Mouse (Mus musculus) limb, embryonic 15.5 days (tissue): ENCODE measurements around the gene Gm20388. TPM values are rescaled to one million over a fixed set of nuclear protein-coding genes. Genes with fewer than 3 reads are reported as not detected.

Source experiments
- ATAC-seq: fragments of 200-750 bp; cut with Nextera tagmentation; 2 replicates; pipeline ENCODE4 v1.8.0; 2017; ENCODE audit warnings: low read depth, moderate TSS enrichment; ENCODE audit not compliant: insufficient number of reproducible peaks, low FRiP score, low TSS enrichment
- H3K27ac ChIP-seq: fragments of 300-500 bp; sonication (generic); 2 replicates; pipeline ENCODE4 v1.5.1; 2015; ENCODE audit warnings: moderate library complexity, mild to moderate bottlenecking, inconsistent platforms
- H3K27me3 ChIP-seq: fragments of 300-500 bp; sonication (generic); 2 replicates; pipeline ENCODE4 v1.6.1; 2015; ENCODE audit warnings: inconsistent platforms
- H3K36me3 ChIP-seq: fragments of 300-500 bp; sonication (generic); 2 replicates; pipeline ENCODE4 v1.6.1; 2015; ENCODE audit warnings: inconsistent platforms
- H3K4me1 ChIP-seq: fragments of 300-500 bp; sonication (generic); 2 replicates; pipeline ENCODE4 v1.6.1; 2015; ENCODE audit warnings: inconsistent platforms
- H3K4me2 ChIP-seq: fragments of 300-500 bp; sonication (generic); 2 replicates; pipeline ENCODE4 v1.6.1; 2015; ENCODE audit warnings: mild to moderate bottlenecking, inconsistent platforms
- H3K4me3 ChIP-seq: fragments of 300-500 bp; sonication (generic); 2 replicates; pipeline ENCODE4 v1.5.1; 2015; ENCODE audit warnings: mild to moderate bottlenecking, inconsistent platforms
- H3K9ac ChIP-seq: fragments of 300-500 bp; sonication (generic); 2 replicates; pipeline ENCODE4 v1.6.1; 2015; ENCODE audit warnings: inconsistent platforms
- H3K9me3 ChIP-seq: fragments of 300-500 bp; sonication (generic); 2 replicates; pipeline ENCODE4 v1.6.1; 2016; ENCODE audit warnings: inconsistent platforms
- WGBS: fragments of 180-500 bp; shearing (Covaris S2); methylation state at CpG from one replicate; pipeline ENCODE4 v1.1.7; 2015; 5-methylcytosine and 5-hydroxymethylcytosine counted together
- polyA plus RNA-seq: library from polyadenylated mRNA; unstranded; fragments of >200 nt; fragmentation: Nextera tagmentation; extraction: Ambion mirVana; gene quantifications from 2 replicates; pipeline ENCODE4 v1.2.1, GENCODE M21; 2015

The Gm20388 gene
- polyA plus RNA-seq, 1 experiment from 2014 or later = 4.9 TPM

DNA sequence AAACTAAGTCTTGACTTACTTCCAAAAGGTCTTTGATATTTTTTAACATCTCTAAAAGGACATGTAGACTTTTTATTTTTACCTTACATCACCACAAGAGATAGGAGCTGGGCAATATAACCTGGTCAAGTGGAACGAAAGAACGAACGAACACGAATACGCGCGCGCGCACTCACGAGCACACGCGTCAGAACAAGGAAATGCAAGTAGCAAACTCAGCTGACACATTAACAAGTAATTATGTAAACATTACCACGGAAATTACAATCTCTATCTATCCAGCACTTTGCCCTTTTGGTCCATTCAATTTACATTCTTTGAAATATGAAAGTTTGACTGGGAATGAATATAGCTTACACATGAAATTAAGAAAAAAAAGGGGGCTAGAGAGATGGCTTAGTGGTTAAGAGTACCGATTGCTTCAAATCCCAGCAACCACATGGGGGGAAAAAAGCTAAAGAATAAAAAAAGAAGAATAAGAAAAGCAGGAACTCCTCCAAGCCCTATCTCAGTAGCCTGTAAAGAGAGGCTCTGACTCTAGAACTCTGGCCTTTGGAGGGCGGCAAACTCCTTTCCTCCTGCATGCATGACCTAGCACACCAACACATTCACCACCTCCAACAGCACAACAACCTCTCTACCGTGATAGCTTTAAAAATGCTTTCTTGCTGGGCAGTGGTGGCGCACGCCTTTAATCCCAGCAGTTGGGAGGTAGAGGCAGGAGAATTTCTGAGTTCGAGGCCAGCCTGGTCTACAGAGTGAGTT is 3072.7 kb downstream of the Gm20388 start:
- no peak overlapping the region for H3K27ac ChIP-seq
- no peak overlapping the region for H3K4me3 ChIP-seq
- H3K27me3 ChIP-seq = no peaks in the 10 kb centered on the region
- no peak for ATAC-seq
- no peaks in the 10 kb centered on the region for H3K9me3 ChIP-seq
- H3K4me2 ChIP-seq = no peak overlapping the region
- H3K9ac ChIP-seq = no peak overlapping the region
- peaks cover 34% of the 10 kb centered on the region for H3K4me1 ChIP-seq
- WGBS = 89% methylated on average over 19 of the region's 19 CpGs
- no peaks in the 10 kb centered on the region for H3K36me3 ChIP-seq

DNA sequence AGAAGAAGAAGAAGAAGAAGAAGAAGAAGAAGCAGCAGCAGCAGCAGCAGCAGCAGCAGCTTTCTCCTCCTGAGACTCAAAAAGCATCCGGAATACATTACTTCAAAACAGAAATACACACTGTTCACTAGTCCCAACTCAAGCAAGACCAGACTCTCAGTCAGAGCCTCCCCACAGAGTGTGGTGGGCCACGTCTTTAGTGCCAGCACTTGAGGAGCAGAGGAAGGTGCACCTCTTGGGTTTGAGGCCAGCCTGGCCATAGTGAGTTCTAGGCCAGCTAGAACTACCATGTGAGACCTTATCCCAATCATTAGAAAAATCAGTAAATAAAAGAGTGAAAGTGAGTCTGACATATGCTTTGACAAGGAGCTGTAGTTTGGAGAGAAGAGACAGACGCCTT is 3073.5 kb downstream of the Gm20388 start:
- H3K4me3 ChIP-seq = no peak overlapping the region
- peaks cover 31% of the 10 kb centered on the region for H3K4me1 ChIP-seq
- ATAC-seq = no peak
- no peaks in the 10 kb centered on the region for H3K36me3 ChIP-seq
- H3K27me3 ChIP-seq = no peaks in the 10 kb centered on the region
- 83% methylated on average over 3 of the region's 3 CpGs for WGBS
- H3K4me2 ChIP-seq = no peak overlapping the region
- no peak overlapping the region for H3K9ac ChIP-seq
- no peaks in the 10 kb centered on the region for H3K9me3 ChIP-seq
- H3K27ac ChIP-seq = no peak overlapping the region

DNA sequence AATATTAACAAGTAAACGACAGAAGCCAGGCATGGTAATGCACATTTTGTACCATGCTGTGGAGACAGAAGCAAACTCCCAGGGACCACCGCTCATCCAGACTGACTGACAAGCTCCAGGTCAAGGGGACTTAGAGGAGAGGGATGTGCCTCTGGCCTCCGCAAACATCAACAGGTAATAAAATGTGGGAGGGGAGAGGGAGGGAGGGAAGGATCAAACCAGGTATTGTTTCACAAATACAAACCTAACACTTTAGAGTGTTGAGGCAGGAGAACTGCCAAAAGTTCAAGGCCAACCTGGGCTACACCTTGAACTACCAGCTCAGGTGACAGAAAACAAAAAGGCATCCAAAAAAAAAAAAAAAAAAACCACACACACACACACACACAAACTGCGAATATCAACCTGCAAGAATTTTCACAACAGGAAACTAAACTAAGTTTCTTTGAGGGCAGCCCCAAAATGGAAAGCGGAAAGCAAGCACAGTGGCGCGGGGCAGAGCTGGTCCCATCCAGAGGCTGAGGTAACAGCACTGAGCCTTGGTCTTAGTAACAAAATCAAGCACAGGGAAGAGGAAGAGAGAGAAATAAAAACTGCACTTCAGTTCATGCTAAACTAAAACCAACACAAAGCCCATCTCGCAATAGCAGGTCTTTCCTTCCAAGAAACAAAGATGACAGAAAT is 3076.0 kb downstream of the Gm20388 start:
- H3K36me3 ChIP-seq = no peaks in the 10 kb centered on the region
- H3K9me3 ChIP-seq = no peaks in the 10 kb centered on the region
- 73% methylated on average over 8 of the region's 8 CpGs for WGBS
- H3K4me2 ChIP-seq = no peak overlapping the region
- H3K9ac ChIP-seq = no peak overlapping the region
- no peaks in the 10 kb centered on the region for H3K27me3 ChIP-seq
- H3K4me3 ChIP-seq = no peak overlapping the region
- ATAC-seq = no peak
- H3K27ac ChIP-seq = no peak overlapping the region
- peaks cover 12% of the 10 kb centered on the region for H3K4me1 ChIP-seq

DNA sequence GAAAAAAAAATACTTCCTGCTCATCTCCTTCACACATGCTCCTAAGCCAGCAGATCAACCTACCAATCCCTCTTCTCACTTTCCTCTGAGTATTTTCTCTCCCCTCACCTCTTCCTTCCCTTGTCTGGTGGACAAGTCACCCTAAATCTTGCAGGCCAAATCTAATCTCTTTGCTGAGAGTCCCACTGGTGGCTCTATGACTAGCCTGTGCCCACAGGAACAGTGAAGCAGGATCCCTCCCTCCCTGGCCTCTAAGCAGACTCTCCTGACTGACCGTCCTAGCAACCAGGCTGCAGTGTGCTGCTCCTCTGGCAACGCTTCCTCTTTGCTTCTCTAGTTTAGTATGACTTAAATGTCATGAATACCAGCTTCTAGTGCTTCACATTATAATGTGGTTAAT is 3076.6 kb downstream of the Gm20388 start:
- H3K9ac ChIP-seq = no peak overlapping the region
- H3K36me3 ChIP-seq = no peaks in the 10 kb centered on the region
- no peak overlapping the region for H3K4me3 ChIP-seq
- peaks cover 11% of the 10 kb centered on the region for H3K4me1 ChIP-seq
- H3K9me3 ChIP-seq = no peaks in the 10 kb centered on the region
- no peak for ATAC-seq
- 64% methylated on average over 2 of the region's 2 CpGs for WGBS
- H3K27ac ChIP-seq = no peak overlapping the region
- no peak overlapping the region for H3K4me2 ChIP-seq
- H3K27me3 ChIP-seq = no peaks in the 10 kb centered on the region

DNA sequence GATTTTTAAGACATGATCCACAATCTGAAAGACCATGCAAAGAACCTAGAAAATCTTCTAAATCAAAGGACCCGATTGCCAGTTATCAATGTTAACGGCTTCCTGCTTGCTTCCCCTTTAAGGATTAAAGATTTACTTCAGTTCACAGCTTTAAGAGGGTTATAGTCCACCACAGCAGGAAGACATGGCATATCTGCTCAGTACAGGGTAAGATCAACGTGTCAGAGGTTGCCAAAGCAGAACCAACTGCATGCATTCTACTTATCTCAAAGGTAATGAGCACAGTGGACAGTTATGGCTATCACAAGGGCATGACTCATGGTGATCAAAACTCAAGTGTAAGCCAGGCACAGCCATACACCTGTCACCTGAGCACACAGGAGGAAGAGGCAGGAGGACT is 3078.3 kb downstream of the Gm20388 start:
- no peak overlapping the region for H3K4me3 ChIP-seq

DNA sequence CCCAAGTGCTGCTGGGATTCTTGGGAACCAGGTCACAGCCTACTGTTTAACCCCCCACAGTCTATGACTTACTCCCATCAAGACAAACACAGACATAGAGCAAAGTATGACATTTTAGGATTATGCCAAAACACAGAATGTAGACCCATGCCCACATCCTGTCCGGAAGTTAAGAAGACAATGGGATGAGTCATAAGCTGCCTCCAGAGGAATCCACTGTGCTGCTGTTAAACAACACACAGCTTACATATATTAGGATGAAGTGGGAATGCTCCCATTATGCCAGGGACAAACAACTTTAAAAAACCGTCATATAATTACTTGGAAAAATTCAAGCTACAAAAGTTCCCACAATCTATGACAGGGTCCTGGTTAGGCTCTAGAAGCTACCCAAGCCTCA is 3079.3 kb downstream of the Gm20388 start:
- H3K36me3 ChIP-seq = no peaks in the 10 kb centered on the region
- no peaks in the 10 kb centered on the region for H3K9me3 ChIP-seq
- H3K4me2 ChIP-seq = no peak overlapping the region
- peaks cover 14% of the 10 kb centered on the region for H3K4me1 ChIP-seq
- H3K9ac ChIP-seq = no peak overlapping the region
- WGBS = 81% methylated on average over 2 of the region's 2 CpGs
- no peak overlapping the region for H3K27ac ChIP-seq
- H3K27me3 ChIP-seq = no peaks in the 10 kb centered on the region
- ATAC-seq = no peak
- no peak overlapping the region for H3K4me3 ChIP-seq

More for the DNA sequence above, 3078.3 kb downstream of the Gm20388 start:
- Histone ChIP-seq H3K9me3 (no peaks in the 10 kb centered on the region), H3K27me3 (no peaks in the 10 kb centered on the region), H3K4me2 (no peak overlapping the region), H3K4me1 (peaks cover 16% of the 10 kb centered on the region), H3K9ac (no peak overlapping the region), H3K27ac (no peak overlapping the region), H3K36me3 (no peaks in the 10 kb centered on the region)
- WGBS = 83% methylated on average over 3 of the region's 3 CpGs
- no peak for ATAC-seq

DNA sequence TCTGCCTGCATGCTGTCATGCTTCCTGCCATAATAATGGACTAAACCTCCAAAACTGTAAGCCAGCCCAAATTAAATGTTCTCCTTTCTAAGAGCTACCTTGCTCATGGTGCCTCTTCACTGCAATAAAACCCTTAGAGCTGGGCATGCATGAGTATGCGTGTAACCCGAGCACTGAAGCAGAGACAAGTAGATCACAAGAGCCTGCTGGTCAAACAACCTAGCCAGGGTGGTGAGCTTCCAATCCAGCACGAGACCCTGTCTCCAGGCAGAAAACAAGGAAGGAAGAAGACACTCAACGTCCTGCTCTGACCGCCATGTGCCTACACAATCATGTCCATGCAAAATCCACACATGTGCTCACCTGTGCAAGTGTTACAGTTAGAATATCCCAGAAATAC is 3080.7 kb downstream of the Gm20388 start:
- Histone ChIP-seq H3K4me2 (no peak overlapping the region), H3K4me3 (no peak overlapping the region), H3K4me1 (peaks cover 8% of the 10 kb centered on the region), H3K36me3 (no peaks in the 10 kb centered on the region), H3K27me3 (no peaks in the 10 kb centered on the region), H3K9me3 (no peaks in the 10 kb centered on the region), H3K27ac (no peak overlapping the region), H3K9ac (no peak overlapping the region)
- WGBS = 87% methylated on average over 5 of the region's 5 CpGs
- no peak for ATAC-seq

DNA sequence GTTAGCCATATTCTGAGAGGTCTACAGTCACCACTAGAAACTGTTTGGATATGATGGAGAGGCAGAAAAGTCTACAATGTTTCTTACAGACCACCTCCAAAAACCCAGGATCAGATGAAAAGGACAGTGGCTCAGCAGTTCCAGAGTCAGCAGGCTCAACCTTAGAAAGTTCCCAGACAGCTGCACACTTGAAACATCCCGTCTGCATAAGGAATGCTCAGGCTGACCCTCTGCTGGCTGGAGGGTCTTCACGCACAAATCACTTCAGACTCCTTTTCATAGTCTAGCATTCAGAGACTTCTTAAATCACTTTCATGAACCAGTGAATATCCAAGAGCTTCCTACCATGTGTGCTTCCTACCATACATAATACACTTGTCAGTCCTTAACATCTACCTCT is 3081.7 kb downstream of the Gm20388 start:
- Histone ChIP-seq H3K9ac (no peak overlapping the region), H3K4me1 (peaks cover 6% of the 10 kb centered on the region), H3K27ac (no peak overlapping the region), H3K27me3 (no peaks in the 10 kb centered on the region), H3K9me3 (no peaks in the 10 kb centered on the region), H3K4me3 (no peak overlapping the region), H3K4me2 (no peak overlapping the region), H3K36me3 (no peaks in the 10 kb centered on the region)
- ATAC-seq = no peak
- 58% methylated on average over 2 of the region's 2 CpGs for WGBS

DNA sequence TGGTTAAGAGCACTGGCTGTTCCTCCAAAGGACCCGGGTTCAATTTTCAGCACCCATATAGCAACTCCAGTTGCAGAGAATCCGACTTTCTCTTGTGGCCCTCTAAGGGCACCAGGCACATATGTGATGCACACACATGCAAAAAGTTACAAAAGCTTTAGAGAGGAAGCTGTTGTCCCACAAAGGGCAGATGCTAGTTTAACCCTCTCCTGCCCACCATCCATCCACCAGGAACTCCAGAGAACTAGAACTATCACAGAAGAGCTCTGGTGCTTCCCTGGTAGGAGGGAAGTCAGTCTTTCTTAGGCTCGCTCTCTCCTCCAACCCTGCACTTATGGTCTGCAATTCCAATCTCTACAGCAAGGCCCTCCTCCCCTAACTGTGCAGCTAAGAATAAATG is 3082.4 kb downstream of the Gm20388 start:
- 68% methylated on average over 3 of the region's 3 CpGs for WGBS
- Histone ChIP-seq H3K27ac (no peak overlapping the region), H3K9ac (no peak overlapping the region), H3K27me3 (no peaks in the 10 kb centered on the region), H3K9me3 (no peaks in the 10 kb centered on the region), H3K36me3 (no peaks in the 10 kb centered on the region), H3K4me3 (no peak overlapping the region), H3K4me1 (peaks cover 6% of the 10 kb centered on the region), H3K4me2 (no peak overlapping the region)
- ATAC-seq = no peak

DNA sequence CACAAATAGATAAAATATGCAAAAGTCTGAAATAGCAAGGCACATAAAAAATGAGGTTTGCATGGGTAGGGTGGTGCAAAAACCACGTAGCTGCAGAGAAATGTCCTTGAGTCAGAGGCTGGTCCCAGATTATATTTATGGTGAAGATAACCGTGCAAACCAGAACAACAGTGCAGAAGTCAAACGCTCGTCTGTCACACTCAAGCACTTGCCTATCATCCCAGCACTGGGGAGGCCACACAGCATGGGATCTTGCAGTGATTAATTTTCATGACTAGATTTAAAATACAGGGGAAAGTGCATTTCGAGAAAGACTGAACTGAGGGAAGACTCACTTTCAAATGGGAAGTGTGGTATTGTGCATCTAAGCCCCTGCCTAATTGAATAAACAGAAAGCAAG is 3083.1 kb downstream of the Gm20388 start:
- ATAC-seq = no peak
- Histone ChIP-seq H3K36me3 (no peaks in the 10 kb centered on the region), H3K4me3 (no peak overlapping the region), H3K9ac (no peak overlapping the region), H3K9me3 (no peaks in the 10 kb centered on the region), H3K27me3 (no peaks in the 10 kb centered on the region), H3K4me2 (no peak overlapping the region), H3K27ac (no peak overlapping the region), H3K4me1 (peaks cover 8% of the 10 kb centered on the region)
- WGBS = 60% methylated on average over 5 of the region's 5 CpGs

DNA sequence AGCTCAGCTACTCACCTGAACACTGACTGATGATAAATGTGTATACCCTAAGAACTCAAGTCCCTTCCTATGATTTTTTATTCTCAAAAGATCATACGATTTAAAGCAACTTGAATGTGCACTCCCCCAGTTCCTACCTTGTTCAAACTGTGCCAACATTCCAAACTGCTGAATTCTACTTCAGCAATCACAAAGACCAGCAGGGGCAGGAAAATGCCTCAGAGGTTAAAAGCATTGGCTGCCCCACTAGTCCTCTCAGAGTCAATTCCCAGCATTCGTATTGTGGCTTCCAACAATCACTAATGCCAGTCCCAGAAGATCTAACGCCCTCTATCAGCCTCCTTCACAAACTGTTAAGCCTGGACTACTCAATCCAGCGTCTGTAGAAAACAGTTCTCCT is 3087.3 kb downstream of the Gm20388 start:
- no peak overlapping the region for H3K27ac ChIP-seq
- no peaks in the 10 kb centered on the region for H3K9me3 ChIP-seq
- no peaks in the 10 kb centered on the region for H3K27me3 ChIP-seq
- no peak for ATAC-seq
- H3K9ac ChIP-seq = no peak overlapping the region
- peaks cover 10% of the 10 kb centered on the region for H3K4me1 ChIP-seq
- H3K4me3 ChIP-seq = no peak overlapping the region
- 67% methylated on average over 4 of the region's 4 CpGs for WGBS
- H3K36me3 ChIP-seq = no peaks in the 10 kb centered on the region
- no peak overlapping the region for H3K4me2 ChIP-seq

DNA sequence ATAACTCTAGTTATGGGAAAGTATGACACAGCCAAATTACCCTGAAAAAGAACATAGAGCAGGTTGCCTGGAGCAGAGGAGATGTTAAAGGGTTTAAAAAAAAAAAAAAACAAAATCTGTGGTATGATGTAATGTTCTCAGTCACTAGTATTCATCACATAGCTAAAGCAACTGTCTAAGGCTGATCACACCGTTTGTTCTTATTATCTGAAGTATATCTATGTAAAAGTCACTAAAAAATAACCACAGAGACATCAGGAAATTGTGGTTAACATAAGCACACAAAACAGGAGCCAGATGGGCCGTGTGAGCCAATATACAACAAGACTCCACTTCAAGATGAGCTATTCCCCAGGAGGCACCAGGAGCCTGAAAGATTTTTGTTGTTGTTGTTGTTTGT is 3089.7 kb downstream of the Gm20388 start:
- H3K4me3 ChIP-seq = no peak overlapping the region
- no peaks in the 10 kb centered on the region for H3K27me3 ChIP-seq
- ATAC-seq = no peak
- peaks cover 26% of the 10 kb centered on the region for H3K4me1 ChIP-seq
- H3K9me3 ChIP-seq = no peaks in the 10 kb centered on the region
- H3K4me2 ChIP-seq = no peak overlapping the region
- H3K9ac ChIP-seq = no peak overlapping the region
- no peak overlapping the region for H3K27ac ChIP-seq
- H3K36me3 ChIP-seq = no peaks in the 10 kb centered on the region
- 66% methylated on average over 2 of the region's 2 CpGs for WGBS
